Mouse (Mus musculus): ENCODE measurements around the gene 1700001P01Rik.

Gene 1700001P01Rik

GRCm38 (mm10) chr11:97809235-97810121 lies 33.8 kb upstream of the 1700001P01Rik start:
- DNase-seq (ENCODE audit: low read depth, low spot score) = no peak

- DNase-seq (ENCODE audit: low read depth, low spot score) = peak; percentile 80
Measured at GRCm38 (mm10) chr11:97808621-97809234, 33.0 kb upstream of the 1700001P01Rik start.

- peak; percentile 71 for DNase-seq (ENCODE audit: low read depth, low spot score)
Measured at GRCm38 (mm10) chr11:97808093-97808492, 32.4 kb upstream of the 1700001P01Rik start.

- DNase-seq (ENCODE audit: low read depth, low spot score) = no peak
Measured at GRCm38 (mm10) chr11:97807626-97808025, 31.9 kb upstream of the 1700001P01Rik start.

- DNase-seq (ENCODE audit: low read depth, low spot score) = no peak
Measured at GRCm38 (mm10) chr11:97806613-97806964, 30.9 kb upstream of the 1700001P01Rik start.

- peak; percentile 64 for DNase-seq (ENCODE audit: low read depth, low spot score)
Measured at GRCm38 (mm10) chr11:97805662-97806612, 30.2 kb upstream of the 1700001P01Rik start.

- DNase-seq (ENCODE audit: low read depth, low spot score) = no peak
Measured at GRCm38 (mm10) chr11:97804841-97805661, 29.3 kb upstream of the 1700001P01Rik start.

- DNase-seq (ENCODE audit: low read depth, low spot score) = no peak
Measured at GRCm38 (mm10) chr11:97803847-97804246, 28.1 kb upstream of the 1700001P01Rik start.

- DNase-seq (ENCODE audit: low read depth, low spot score) = no peak
Measured at GRCm38 (mm10) chr11:97802495-97802894, 26.8 kb upstream of the 1700001P01Rik start.

GRCm38 (mm10) chr11:97802194-97802470 lies 26.4 kb upstream of the 1700001P01Rik start:
- no peak for DNase-seq (ENCODE audit: low read depth, low spot score)

- DNase-seq (ENCODE audit: low read depth, low spot score) = peak; percentile 84
Measured at GRCm38 (mm10) chr11:97801409-97802193, 25.9 kb upstream of the 1700001P01Rik start.

GRCm38 (mm10) chr11:97800691-97801408 lies 25.1 kb upstream of the 1700001P01Rik start:
- DNase-seq (ENCODE audit: low read depth, low spot score) = no peak

- DNase-seq (ENCODE audit: low read depth, low spot score) = peak; percentile 73
Measured at GRCm38 (mm10) chr11:97799994-97800690, 24.4 kb upstream of the 1700001P01Rik start.

GRCm38 (mm10) chr11:97799146-97799993 lies 23.7 kb upstream of the 1700001P01Rik start:
- DNase-seq (ENCODE audit: low read depth, low spot score) = peak; percentile 90

GRCm38 (mm10) chr11:97798782-97799145 lies 23.0 kb upstream of the 1700001P01Rik start, which contains the start of gene Lasp1:
Gene Lasp1 (plus strand): TSS chr11:97799000.
- DNase-seq (ENCODE audit: low read depth, low spot score) = peak; percentile 90

- DNase-seq (ENCODE audit: low read depth, low spot score) = no peak
Measured at GRCm38 (mm10) chr11:97798083-97798435, 22.3 kb upstream of the 1700001P01Rik start.

- DNase-seq (ENCODE audit: low read depth, low spot score) = peak; percentile 74
Measured at GRCm38 (mm10) chr11:97797369-97798082, 21.8 kb upstream of the 1700001P01Rik start.

Measured in ZHBTc4 (cell line).